Mouse (Mus musculus): ENCODE measurements at regions not wholly inside any gene's neighbourhood (a gene's known extent, or its start where the extent isn't known, plus 50 kb on each side); places are given as distances from the start of the nearest gene placed in this dataset.
A peak's percentile ranks its signal among the peaks of the same experiment; 100 is the strongest.

DNA sequence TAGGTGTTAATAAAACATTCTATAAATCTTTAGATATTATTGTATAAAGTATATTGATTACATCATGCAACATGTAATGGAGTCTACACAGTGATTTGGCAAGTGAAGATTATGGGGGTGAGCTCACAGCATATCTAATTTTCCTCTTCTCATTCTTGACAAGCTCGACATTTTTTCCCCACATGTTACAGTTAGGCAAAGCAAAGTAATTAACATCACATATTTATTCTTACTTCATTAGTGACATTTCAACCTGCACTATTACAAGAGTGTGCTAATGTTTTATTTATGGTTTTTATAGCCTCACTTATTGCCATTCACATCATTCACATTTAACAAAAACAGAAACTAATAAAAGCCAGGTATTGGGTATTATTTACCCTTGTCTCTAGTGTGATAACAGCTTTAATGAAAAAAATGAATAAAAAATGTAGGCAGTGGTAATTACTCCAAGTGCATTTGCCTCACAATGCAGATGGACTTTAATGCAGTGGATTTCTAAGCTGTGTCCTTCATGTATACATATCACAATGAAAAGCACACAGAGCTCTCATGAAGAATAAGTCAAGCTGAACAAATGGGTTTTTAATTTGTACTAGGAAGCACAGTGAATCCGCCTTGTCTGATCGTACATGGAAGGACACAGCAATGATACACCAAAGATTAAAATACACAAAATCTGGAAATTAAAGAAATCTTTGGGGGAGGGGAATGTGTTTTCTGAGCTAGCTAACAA, 75.5 kb upstream of the Cdh9 start:
- H3K27ac ChIP-seq (ENCODE audit: insufficient read depth, low read length): no peak overlapping the region
- H3K9me3 ChIP-seq (replicated peaks; ENCODE audit: control insufficient read depth, insufficient read depth, low read length, poor library complexity, severe bottlenecking): no peaks in the 10 kb centered on the region
- H3K4me1 ChIP-seq (ENCODE audit: control insufficient read depth, insufficient read depth, low read length): no peaks in the 10 kb centered on the region
- no peak overlapping the region for H3K4me3 ChIP-seq (ENCODE audit: low read depth, low read length)
- no peaks in the 10 kb centered on the region for H3K36me3 ChIP-seq (ENCODE audit: control insufficient read depth, insufficient read depth, low read length, poor library complexity, severe bottlenecking)
- TF ChIP-seq CTCF (IDR thresholded peaks at IDR 0.05; ENCODE audit: low read depth, low read length) (no peak), POLR2A (IDR thresholded peaks at IDR 0.05; ENCODE audit: insufficient read depth, low read length) (no peak), EP300 (IDR thresholded peaks at IDR 0.05; ENCODE audit: insufficient read depth, low read depth, low read length) (no peak)
- H3K9ac ChIP-seq (ENCODE audit: low read depth, poor library complexity, severe bottlenecking): no peak overlapping the region
- H3K27me3 ChIP-seq (ENCODE audit: control insufficient read depth, insufficient read depth, low read length, poor library complexity, severe bottlenecking): no peaks in the 10 kb centered on the region

DNA sequence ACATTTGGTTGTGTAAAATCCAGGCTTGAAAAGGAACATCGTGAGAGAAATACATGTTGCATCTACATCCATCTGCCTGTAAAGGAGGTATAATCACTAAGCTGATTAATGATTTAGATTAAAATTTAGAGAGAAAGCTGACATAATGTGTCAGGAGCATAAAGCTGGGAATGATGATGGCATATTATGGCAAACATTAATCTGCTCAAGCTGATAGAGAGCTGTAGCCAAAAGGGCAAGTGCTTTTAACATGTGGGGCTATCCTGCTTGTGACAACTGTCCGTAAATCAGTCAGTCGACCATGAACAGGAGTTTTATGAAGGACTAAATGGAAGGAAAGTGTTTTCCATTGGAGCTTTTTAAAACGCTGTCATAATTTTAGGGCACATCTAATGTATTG, 74.9 kb upstream of the Cdh9 start:
- Histone ChIP-seq H3K4me1 (ENCODE audit: control insufficient read depth, insufficient read depth, low read length) (no peaks in the 10 kb centered on the region), H3K27ac (ENCODE audit: insufficient read depth, low read length) (no peak overlapping the region), H3K27me3 (ENCODE audit: control insufficient read depth, insufficient read depth, low read length, poor library complexity, severe bottlenecking) (no peaks in the 10 kb centered on the region), H3K4me3 (ENCODE audit: low read depth, low read length) (no peak overlapping the region), H3K36me3 (ENCODE audit: control insufficient read depth, insufficient read depth, low read length, poor library complexity, severe bottlenecking) (no peaks in the 10 kb centered on the region), H3K9me3 (replicated peaks; ENCODE audit: control insufficient read depth, insufficient read depth, low read length, poor library complexity, severe bottlenecking) (no peaks in the 10 kb centered on the region), H3K9ac (ENCODE audit: low read depth, poor library complexity, severe bottlenecking) (no peak overlapping the region)
- no peak for TF ChIP-seq POLR2A (IDR thresholded peaks at IDR 0.05; ENCODE audit: insufficient read depth, low read length)
- no peak for TF ChIP-seq CTCF (IDR thresholded peaks at IDR 0.05; ENCODE audit: low read depth, low read length)
- no peak for TF ChIP-seq EP300 (IDR thresholded peaks at IDR 0.05; ENCODE audit: insufficient read depth, low read depth, low read length)

DNA sequence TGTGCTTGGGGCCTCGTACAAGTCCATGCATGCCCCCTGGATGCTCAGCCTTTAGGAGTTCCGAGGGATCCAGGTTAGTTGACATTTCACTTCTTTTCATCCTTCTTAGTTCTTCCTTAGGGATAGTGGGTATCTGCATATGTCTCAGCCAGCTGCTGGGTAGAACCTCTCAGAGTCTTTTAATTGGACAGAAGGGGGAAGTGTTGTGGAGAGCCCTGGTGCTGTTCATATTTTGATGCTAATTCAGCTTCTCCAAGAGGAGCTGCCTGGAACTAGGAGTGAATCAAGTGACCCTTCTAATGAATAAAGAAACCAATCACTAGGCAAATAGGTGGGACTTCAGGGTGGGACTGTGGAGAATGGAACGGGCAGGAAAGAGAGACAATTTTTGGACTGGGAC, 67.3 kb upstream of the Cdh9 start:
- Histone ChIP-seq H3K9ac (ENCODE audit: low read depth, poor library complexity, severe bottlenecking) (no peak overlapping the region), H3K36me3 (ENCODE audit: control insufficient read depth, insufficient read depth, low read length, poor library complexity, severe bottlenecking) (no peaks in the 10 kb centered on the region), H3K4me3 (ENCODE audit: low read depth, low read length) (no peak overlapping the region), H3K27ac (ENCODE audit: insufficient read depth, low read length) (peak overlapping the region; percentile 10), H3K4me1 (ENCODE audit: control insufficient read depth, insufficient read depth, low read length) (peaks cover 2% of the 10 kb centered on the region), H3K27me3 (ENCODE audit: control insufficient read depth, insufficient read depth, low read length, poor library complexity, severe bottlenecking) (no peaks in the 10 kb centered on the region), H3K9me3 (replicated peaks; ENCODE audit: control insufficient read depth, insufficient read depth, low read length, poor library complexity, severe bottlenecking) (no peaks in the 10 kb centered on the region)
- no peak for TF ChIP-seq POLR2A (IDR thresholded peaks at IDR 0.05; ENCODE audit: insufficient read depth, low read length)
- TF ChIP-seq EP300 (IDR thresholded peaks at IDR 0.05; ENCODE audit: insufficient read depth, low read depth, low read length): no peak
- no peak for TF ChIP-seq CTCF (IDR thresholded peaks at IDR 0.05; ENCODE audit: low read depth, low read length)

Measured in ES-Bruce4 (cell line).